Mouse (Mus musculus) MEL (cell line): Measurements from ENCODE around the gene Tspan18.

Experiments used
- CHD1 ChIP-seq: IDR thresholded peaks from 2 replicates; pipeline ENCODE4 v1.6.1; 2012; ENCODE audit warnings: low read depth, mild to moderate bottlenecking, inconsistent platforms, low read length, improper control_type of control experiment
- CTCF ChIP-seq, 3 experiments: IDR thresholded peaks in 2 of 3; conservative IDR thresholded peaks in 1 of 3; 2 replicates each; pipeline ENCODE4 v1.5.1; 2011 to 2012; ENCODE audit warnings: low read length in 3 of 3, low read depth in 2 of 3, mild to moderate bottlenecking in 2 of 3, improper control_type of control experiment in 1 of 3, inconsistent platforms in 1 of 3, mixed read lengths in 1 of 3, moderate library complexity in 1 of 3; ENCODE audit not compliant: control insufficient read depth in 1 of 3, insufficient read depth in 1 of 3, poor library complexity in 1 of 3, severe bottlenecking in 1 of 3
- E2F4 ChIP-seq: IDR thresholded peaks from 2 replicates; pipeline ENCODE4 v1.6.1; 2011; ENCODE audit warnings: low read depth, low read length, improper control_type of control experiment, borderline replicate concordance
- HCFC1 ChIP-seq: IDR thresholded peaks from 2 replicates; pipeline ENCODE4 v1.6.1; 2012; ENCODE audit warnings: low read depth, mild to moderate bottlenecking, inconsistent platforms, low read length, improper control_type of control experiment, moderate library complexity
- POLR2A ChIP-seq, 2 experiments: IDR thresholded peaks; 2 replicates each; pipeline ENCODE4 v1.6.1; 2011 to 2012; ENCODE audit warnings: low read length in 2 of 2, mild to moderate bottlenecking in 2 of 2, control low read depth in 1 of 2, improper control_type of control experiment in 1 of 2, low read depth in 1 of 2, moderate library complexity in 1 of 2; ENCODE audit not compliant: control insufficient read depth in 1 of 2, insufficient read depth in 1 of 2, poor library complexity in 1 of 2
- ZC3H11A ChIP-seq: IDR thresholded peaks from 2 replicates; pipeline ENCODE4 v1.6.1; 2012; ENCODE audit warnings: low read depth, mild to moderate bottlenecking, inconsistent platforms, low read length, improper control_type of control experiment
- ZMIZ1 ChIP-seq: IDR thresholded peaks from 2 replicates; pipeline ENCODE4 v1.6.1; 2012; ENCODE audit warnings: low read depth, mild to moderate bottlenecking, inconsistent platforms, low read length, improper control_type of control experiment, moderate library complexity

DNA sequence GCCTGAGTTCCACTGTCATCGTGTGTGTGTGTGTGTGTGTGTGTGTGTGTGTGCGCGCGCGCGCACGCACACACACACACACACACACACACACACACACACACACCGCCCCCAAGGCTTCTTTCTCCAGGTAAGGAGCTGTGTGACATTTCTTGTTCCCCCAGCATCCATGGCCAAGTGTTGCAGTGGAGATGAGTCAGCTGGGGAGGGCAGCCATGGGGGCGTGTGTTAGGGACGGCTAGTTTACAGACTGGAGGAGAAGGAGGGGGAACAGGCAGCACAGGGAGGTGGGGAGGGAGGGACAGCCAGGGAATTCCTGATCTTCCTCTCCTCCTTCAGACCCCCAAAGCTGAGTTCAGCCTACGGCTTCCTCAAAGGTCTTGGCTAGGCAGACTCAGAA lies 151.4 kb downstream of the Tspan18 start:
- TF ChIP-seq HCFC1 (no peak), ZMIZ1 (no peak), POLR2A (IDR thresholded peaks at IDR 0.05; ENCODE audit: control insufficient read depth in 1 of 2, insufficient read depth in 1 of 2, low read depth in 1 of 2, low read length in 2 of 2, poor library complexity in 1 of 2) (no peak), CTCF (IDR thresholded peaks at IDR 0.05 in 2 of 3, conservative IDR thresholded peaks at IDR 0.05 in 1 of 3; ENCODE audit: control insufficient read depth in 1 of 3, insufficient read depth in 1 of 3, low read depth in 2 of 3, low read length in 3 of 3, poor library complexity in 1 of 3, severe bottlenecking in 1 of 3) (no peak), CHD1 (no peak), E2F4 (no peak), ZC3H11A (no peak)
